Mouse (Mus musculus): ENCODE results near the gene Enpp1. TPM values are rescaled to one million over a fixed set of nuclear protein-coding genes. Genes with fewer than 3 reads are reported as not detected.

The Enpp1 gene
- polyA plus RNA-seq (2015; fragmentation: Nextera tagmentation; extraction: Ambion mirVana) = 2.1 and 2.9 TPM in 2 replicates

DNA sequence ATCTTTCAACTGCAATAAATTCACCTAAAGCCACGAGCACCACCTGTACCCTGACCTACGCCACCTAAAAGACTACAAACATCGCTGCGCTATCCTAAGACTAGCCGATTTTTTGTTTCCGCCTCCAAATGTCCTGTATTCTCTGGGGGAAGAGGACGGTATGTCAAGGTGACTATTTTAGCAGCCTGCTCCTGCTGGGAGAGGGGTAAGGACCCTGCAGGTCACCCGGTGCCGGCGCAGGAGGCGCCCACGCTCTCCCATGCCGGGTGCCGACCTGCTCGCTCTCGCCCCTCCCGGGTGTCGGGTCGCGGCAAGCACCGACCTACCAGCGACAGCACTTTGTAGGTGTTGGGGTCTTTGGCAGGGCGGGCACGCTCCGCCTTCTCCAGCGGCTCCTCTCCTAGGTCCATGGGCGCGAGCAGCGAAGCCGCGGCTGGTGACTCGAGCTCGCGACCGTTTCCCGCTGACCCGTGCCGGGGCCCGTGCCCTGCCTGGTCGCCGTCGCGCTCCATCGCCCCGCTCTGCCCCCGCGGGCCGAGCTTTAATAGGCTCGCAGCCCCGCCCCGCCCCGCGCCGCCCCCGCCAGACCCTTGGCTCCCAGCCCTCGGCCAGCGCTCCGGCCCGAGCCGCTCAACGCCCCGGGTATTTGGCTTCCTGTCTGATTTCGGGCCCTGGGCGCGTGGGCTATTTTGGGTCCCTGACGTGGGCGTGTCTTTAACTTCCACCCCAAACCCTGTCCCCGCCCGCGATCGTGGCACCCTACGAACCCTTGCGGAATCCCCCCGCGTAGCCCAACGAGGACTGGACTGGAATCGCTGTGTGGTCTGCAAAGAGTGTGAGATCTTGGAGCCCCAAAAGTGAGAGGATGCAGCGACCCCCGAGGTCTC is at the start of gene Enpp1:
Enpp1 (minus strand) TSS at position 680 of the 887 bp plus-strand sequence.
- WGBS = under 1% methylated on average over 69 of the region's 79 CpGs
- no peak within 1 kb of the TSS for H3K27ac ChIP-seq (ENCODE audit: low read length)

GRCm38 (mm10) chr10:24758326-24758915 is 46.5 kb upstream of the Enpp1 start:
- 27% methylated on average over 8 of the region's 8 CpGs for WGBS
- Histone ChIP-seq H3K36me3 (ENCODE audit: control insufficient read depth, insufficient read depth, low read length) (no peaks in the 10 kb centered on the region), H3K4me2 (ENCODE audit: low read depth, low read length) (no peak overlapping the region), H3K9ac (ENCODE audit: low read length) (no peak overlapping the region), H3K9me3 (ENCODE audit: control insufficient read depth, low read length) (0 out of 2 replicates have a peak, but pooled peaks cover 2% of the 10 kb centered on the region), H3K4me1 (replicated peaks; ENCODE audit: control insufficient read depth, insufficient read depth, low read length) (no peaks in the 10 kb centered on the region), H3K4me3 (ENCODE audit: low read length) (no peak overlapping the region), H3K27ac (ENCODE audit: low read length) (no peak overlapping the region), H3K27me3 (ENCODE audit: control insufficient read depth, insufficient read depth, low read depth, low read length) (no peaks in the 10 kb centered on the region)
- no peak for ATAC-seq (ENCODE audit: low read depth)

More for the DNA sequence above, at the start of gene Enpp1:
- Histone ChIP-seq H3K36me3 (ENCODE audit: control insufficient read depth, insufficient read depth, low read length) (no peaks in the 10 kb centered on the region), H3K27me3 (ENCODE audit: control insufficient read depth, insufficient read depth, low read depth, low read length) (no peaks in the 10 kb centered on the region), H3K4me2 (ENCODE audit: low read depth, low read length) (peak within 1 kb of the TSS; percentile 99), H3K9me3 (ENCODE audit: control insufficient read depth, low read length) (no peaks in the 10 kb centered on the region), H3K9ac (ENCODE audit: low read length) (peak within 1 kb of the TSS; percentile 71), H3K4me1 (replicated peaks; ENCODE audit: control insufficient read depth, insufficient read depth, low read length) (peaks cover 8% of the 10 kb centered on the region), H3K4me3 (ENCODE audit: low read length) (peak within 1 kb of the TSS; percentile 63)
- ATAC-seq (ENCODE audit: low read depth) = peak; percentile 93

GRCm38 (mm10) chr10:24754874-24755540 is 43.0 kb upstream of the Enpp1 start:
- no peak for ATAC-seq (ENCODE audit: low read depth)
- Histone ChIP-seq H3K4me3 (ENCODE audit: low read length) (peak overlapping the region; percentile 50), H3K27ac (ENCODE audit: low read length) (no peak overlapping the region), H3K27me3 (ENCODE audit: control insufficient read depth, insufficient read depth, low read depth, low read length) (no peaks in the 10 kb centered on the region), H3K4me2 (ENCODE audit: low read depth, low read length) (peak overlapping the region; percentile 34), H3K4me1 (replicated peaks; ENCODE audit: control insufficient read depth, insufficient read depth, low read length) (no peaks in the 10 kb centered on the region), H3K9ac (ENCODE audit: low read length) (no peak overlapping the region), H3K36me3 (ENCODE audit: control insufficient read depth, insufficient read depth, low read length) (no peaks in the 10 kb centered on the region), H3K9me3 (ENCODE audit: control insufficient read depth, low read length) (0 out of 2 replicates have a peak, but pooled peaks cover 2% of the 10 kb centered on the region)
- 59% methylated on average over 9 of the region's 9 CpGs for WGBS

- WGBS = 35% methylated on average over 11 of the region's 11 CpGs
- H3K9ac ChIP-seq (ENCODE audit: low read length) = peak overlapping the region; percentile 57
- H3K4me3 ChIP-seq (ENCODE audit: low read length) = peak overlapping the region; percentile 50
- H3K4me1 ChIP-seq (replicated peaks; ENCODE audit: control insufficient read depth, insufficient read depth, low read length) = no peaks in the 10 kb centered on the region
- 0 out of 2 replicates have a peak, but pooled peaks cover 2% of the 10 kb centered on the region for H3K9me3 ChIP-seq (ENCODE audit: control insufficient read depth, low read length)
- 0 out of 2 replicates have a peak overlapping the region, but pooled peaks have one; percentile 6 for H3K27ac ChIP-seq (ENCODE audit: low read length)
- peak; percentile 49; the same call in 1 of the 2 replicates for ATAC-seq (ENCODE audit: low read depth)
- no peaks in the 10 kb centered on the region for H3K36me3 ChIP-seq (ENCODE audit: control insufficient read depth, insufficient read depth, low read length)
- H3K4me2 ChIP-seq (ENCODE audit: low read depth, low read length) = peak overlapping the region; percentile 34
- no peaks in the 10 kb centered on the region for H3K27me3 ChIP-seq (ENCODE audit: control insufficient read depth, insufficient read depth, low read depth, low read length)
Observed at GRCm38 (mm10) chr10:24754251-24754835, 42.4 kb upstream of the Enpp1 start.

DNA sequence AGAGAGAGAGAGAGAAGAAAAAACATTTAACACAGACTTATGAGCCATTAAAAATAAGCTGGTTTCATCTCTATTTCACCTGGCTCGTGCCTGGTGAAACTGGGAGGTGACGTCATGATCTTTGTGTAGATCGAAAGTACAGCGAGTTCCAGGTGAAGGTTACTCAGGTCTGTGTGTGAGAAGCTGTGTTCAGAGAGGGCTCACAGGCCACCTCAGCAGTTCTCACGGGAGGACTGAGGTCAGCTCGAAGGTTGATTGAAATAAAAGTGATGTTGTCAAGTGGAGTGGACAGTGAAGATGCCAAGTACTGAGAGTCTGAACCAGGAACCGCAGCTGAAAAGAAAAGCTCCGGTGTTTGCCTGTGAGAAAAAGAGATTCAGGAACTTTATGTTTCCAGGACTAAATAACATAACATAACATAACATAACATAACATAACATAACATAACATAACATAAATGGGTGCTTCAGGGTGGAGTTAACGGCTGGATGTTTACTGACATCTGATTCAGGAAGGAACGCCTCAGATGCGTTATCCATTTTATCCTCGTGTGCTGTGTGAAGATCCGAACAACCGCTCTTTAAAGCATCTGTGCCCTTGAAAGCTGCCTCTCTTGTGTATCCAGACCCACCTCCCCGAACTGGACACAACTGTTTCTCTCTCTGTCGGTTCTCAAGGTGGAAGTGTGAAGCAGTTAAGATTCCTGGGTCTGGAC is 41.7 kb upstream of the Enpp1 start:
- WGBS = 42% methylated on average over 16 of the region's 16 CpGs
- no peak for ATAC-seq (ENCODE audit: low read depth)
- Histone ChIP-seq H3K4me3 (ENCODE audit: low read length) (peak overlapping the region; percentile 50), H3K27me3 (ENCODE audit: control insufficient read depth, insufficient read depth, low read depth, low read length) (no peaks in the 10 kb centered on the region), H3K9me3 (ENCODE audit: control insufficient read depth, low read length) (0 out of 2 replicates have a peak, but pooled peaks cover 2% of the 10 kb centered on the region), H3K4me2 (ENCODE audit: low read depth, low read length) (peak overlapping the region; percentile 34), H3K4me1 (replicated peaks; ENCODE audit: control insufficient read depth, insufficient read depth, low read length) (no peaks in the 10 kb centered on the region), H3K36me3 (ENCODE audit: control insufficient read depth, insufficient read depth, low read length) (no peaks in the 10 kb centered on the region), H3K9ac (ENCODE audit: low read length) (peak overlapping the region; percentile 57), H3K27ac (ENCODE audit: low read length) (no peak overlapping the region)

GRCm38 (mm10) chr10:24742950-24743487 is 31.1 kb upstream of the Enpp1 start:
- H3K9me3 ChIP-seq (ENCODE audit: control insufficient read depth, low read length) = no peaks in the 10 kb centered on the region
- no peaks in the 10 kb centered on the region; the same call in 1 of the 2 replicates for H3K4me1 ChIP-seq (replicated peaks; ENCODE audit: control insufficient read depth, insufficient read depth, low read length)
- no peak for ATAC-seq (ENCODE audit: low read depth)
- no peak overlapping the region for H3K9ac ChIP-seq (ENCODE audit: low read length)
- no peak overlapping the region for H3K4me3 ChIP-seq (ENCODE audit: low read length)
- H3K27me3 ChIP-seq (ENCODE audit: control insufficient read depth, insufficient read depth, low read depth, low read length) = no peaks in the 10 kb centered on the region
- WGBS = 60% methylated on average over 12 of the region's 13 CpGs
- no peak overlapping the region for H3K27ac ChIP-seq (ENCODE audit: low read length)
- no peak overlapping the region for H3K4me2 ChIP-seq (ENCODE audit: low read depth, low read length)
- H3K36me3 ChIP-seq (ENCODE audit: control insufficient read depth, insufficient read depth, low read length) = no peaks in the 10 kb centered on the region

DNA sequence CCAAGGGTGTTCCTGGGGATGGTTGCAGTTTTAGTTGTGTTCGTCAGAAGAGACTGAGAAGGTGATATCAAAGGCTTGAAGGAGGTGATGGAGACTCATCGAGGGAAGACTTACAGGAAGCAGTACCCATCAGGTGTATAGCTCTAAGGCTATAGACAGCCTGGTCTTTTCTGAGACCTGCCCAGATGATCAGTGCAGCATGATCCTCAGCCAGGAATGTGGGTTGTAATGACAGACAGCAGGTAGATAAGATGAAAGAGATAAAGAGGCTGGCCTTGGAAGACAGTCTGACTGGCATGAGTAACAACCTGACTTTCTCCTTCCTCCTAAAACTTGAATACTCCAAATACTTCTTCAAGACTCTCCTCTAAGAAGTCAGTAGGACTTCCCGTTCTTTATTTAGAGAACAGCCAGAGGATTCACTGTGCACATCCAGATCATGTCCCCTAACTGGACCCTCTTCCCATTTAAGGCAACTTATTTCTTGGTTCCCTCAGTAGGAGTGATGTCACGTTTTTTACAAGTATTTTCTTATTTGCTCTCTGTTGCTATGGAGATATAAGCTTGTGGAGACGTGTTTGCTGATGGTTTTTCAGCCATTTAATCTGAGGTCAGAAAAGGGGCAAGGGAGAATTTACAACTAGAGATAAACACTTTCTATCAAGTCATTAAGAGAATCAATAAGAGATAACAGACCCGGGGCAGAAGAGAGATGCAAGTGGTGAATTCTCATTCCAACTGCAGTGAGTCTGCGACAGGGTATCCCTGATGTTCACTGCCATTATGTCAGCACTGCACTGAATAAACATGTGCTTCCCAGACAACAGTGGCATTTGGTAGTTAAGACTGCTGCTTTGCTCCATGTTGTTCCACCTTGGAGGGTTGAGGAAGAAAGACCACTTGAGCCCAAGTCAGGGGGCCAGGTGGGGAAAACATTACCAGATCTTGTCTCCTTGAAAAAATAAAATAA is 29.6 kb upstream of the Enpp1 start:
- 22% methylated on average over 7 of the region's 7 CpGs for WGBS
- Histone ChIP-seq H3K9ac (ENCODE audit: low read length) (no peak overlapping the region), H3K4me1 (replicated peaks; ENCODE audit: control insufficient read depth, insufficient read depth, low read length) (no peaks in the 10 kb centered on the region; the same call in 1 of the 2 replicates), H3K27ac (ENCODE audit: low read length) (no peak overlapping the region), H3K36me3 (ENCODE audit: control insufficient read depth, insufficient read depth, low read length) (no peaks in the 10 kb centered on the region), H3K9me3 (ENCODE audit: control insufficient read depth, low read length) (no peaks in the 10 kb centered on the region), H3K4me2 (ENCODE audit: low read depth, low read length) (no peak overlapping the region), H3K27me3 (ENCODE audit: control insufficient read depth, insufficient read depth, low read depth, low read length) (no peaks in the 10 kb centered on the region), H3K4me3 (ENCODE audit: low read length) (no peak overlapping the region)
- no peak; the same call in 1 of the 2 replicates for ATAC-seq (ENCODE audit: low read depth)
